37 mouse cellular contexts compared by ENCODE assay signal in genomic region chr1:179843981-179844380, GRCm38 (mm10). TPM values are rescaled to one million over a fixed set of nuclear protein-coding genes. Genes with fewer than 3 reads are reported as not detected.
DNase-seq lines count a peak whose midpoint lies in the region; ATAC-seq and TF ChIP-seq lines count a peak whose summit lies in the region.
"Had no signal": no experiment of that assay in that cellular context is flagged by ENCODE, and none has a peak within 500 bp of the region (broad histone marks: within the 10 kb centered on the region; RNA-seq: fewer than 3 reads in every experiment).

No protein-coding gene starts in this region.

- no peak for TF ChIP-seq CTCF in heart, adult 2 months (IDR thresholded peaks at IDR 0.05)

- H3K27me3 ChIP-seq in heart, embryonic 12.5 days (replicated peaks), result 0 out of 2 replicates have a peak, but pooled peaks cover 7% of the 10 kb centered on the region
- no peaks in the 10 kb centered on the region for H3K27me3 ChIP-seq in heart, embryonic 11.5 days (ENCODE audit: control insufficient read depth, insufficient read depth, low read length)
- no peaks in the 10 kb centered on the region for H3K27me3 ChIP-seq in heart, adult 2 months (ENCODE audit: control insufficient read depth, insufficient read depth, low read length)
- H3K27me3 ChIP-seq in lung, embryonic 16.5 days (ENCODE audit: control insufficient read depth, insufficient read depth, low read depth, low read length), result no peaks in the 10 kb centered on the region
- H3K27me3 ChIP-seq: embryonic facial prominence, embryonic 13.5 days; liver, embryonic 12.5 days; midbrain, embryonic 12.5 days had no signal

- 0 out of 2 replicates have a peak, but pooled peaks have one; percentile 31 for ATAC-seq in heart, embryonic 12.5 days (ENCODE audit: insufficient number of reproducible peaks, low FRiP score)
- ATAC-seq in heart, embryonic 11.5 days (replicated peaks; ENCODE audit: insufficient number of reproducible peaks, low FRiP score, low TSS enrichment), result no peak
- ATAC-seq in lung, embryonic 16.5 days (ENCODE audit: low read depth), result no peak
- ATAC-seq: CD4-positive, CD25-positive, alpha-beta regulatory T cell, adult 4 months; forebrain, embryonic 16.5 days; hindbrain, embryonic 16.5 days had no signal

- 0 out of 2 replicates have a peak, but pooled peaks cover 6% of the 10 kb centered on the region for H3K4me1 ChIP-seq in heart, embryonic 12.5 days (replicated peaks)
- H3K4me1 ChIP-seq in heart, embryonic 11.5 days (ENCODE audit: control insufficient read depth, insufficient read depth, low read length), result 0 out of 2 replicates have a peak, but pooled peaks cover 6% of the 10 kb centered on the region
- H3K4me1 ChIP-seq in heart, adult 2 months (ENCODE audit: control insufficient read depth, insufficient read depth, low read length), result peaks cover 7% of the 10 kb centered on the region; the same call in 1 of the 2 replicates
- peaks cover 13% of the 10 kb centered on the region for H3K4me1 ChIP-seq in lung, embryonic 16.5 days (replicated peaks; ENCODE audit: control insufficient read depth, insufficient read depth, low read length)
- H3K4me1 ChIP-seq: midbrain, embryonic 12.5 days had no signal

- no peaks in the 10 kb centered on the region for H3K36me3 ChIP-seq in heart, embryonic 12.5 days
- H3K36me3 ChIP-seq in heart, embryonic 11.5 days (ENCODE audit: control insufficient read depth, insufficient read depth, low read length), result no peaks in the 10 kb centered on the region
- H3K36me3 ChIP-seq in heart, adult 2 months (ENCODE audit: control insufficient read depth, insufficient read depth, low read length), result no peaks in the 10 kb centered on the region
- no peaks in the 10 kb centered on the region for H3K36me3 ChIP-seq in lung, embryonic 16.5 days (ENCODE audit: control insufficient read depth, insufficient read depth, low read length)
- H3K36me3 ChIP-seq: embryonic facial prominence, embryonic 13.5 days; heart, embryonic 15.5 days; liver, embryonic 12.5 days; midbrain, embryonic 12.5 days; neural tube, embryonic 13.5 days had no signal

- no peaks in the 10 kb centered on the region for H3K9me3 ChIP-seq in heart, embryonic 12.5 days (replicated peaks)
- H3K9me3 ChIP-seq in heart, embryonic 11.5 days (replicated peaks; ENCODE audit: control insufficient read depth, low read length), result no peaks in the 10 kb centered on the region
- no peaks in the 10 kb centered on the region for H3K9me3 ChIP-seq in lung, embryonic 16.5 days (ENCODE audit: control insufficient read depth, low read length)
- H3K9me3 ChIP-seq: embryonic facial prominence, embryonic 13.5 days; heart, embryonic 15.5 days; liver, embryonic 12.5 days; midbrain, embryonic 12.5 days; neural tube, embryonic 13.5 days had no signal

- H3K4me3 ChIP-seq in heart, embryonic 12.5 days, result no peak overlapping the region
- no peak overlapping the region for H3K4me3 ChIP-seq in heart, embryonic 11.5 days (ENCODE audit: low read depth, low read length)
- no peak overlapping the region for H3K4me3 ChIP-seq in heart, adult 2 months
- no peak overlapping the region for H3K4me3 ChIP-seq in lung, embryonic 16.5 days (ENCODE audit: low read length)
- H3K4me3 ChIP-seq: embryonic facial prominence, embryonic 13.5 days; erythroblast, embryonic 14.5 days; gastrocnemius, adult 2 months; heart, embryonic 15.5 days; layer of hippocampus, adult 2 months; liver, embryonic 12.5 days; midbrain, embryonic 12.5 days; neural tube, embryonic 13.5 days had no signal

- no peak overlapping the region for H3K27ac ChIP-seq in heart, embryonic 12.5 days (ENCODE audit: poor library complexity, severe bottlenecking)
- H3K27ac ChIP-seq in heart, embryonic 11.5 days (ENCODE audit: low read depth, low read length), result no peak overlapping the region
- no peak overlapping the region for H3K27ac ChIP-seq in heart, adult 2 months
- H3K27ac ChIP-seq in lung, embryonic 16.5 days (ENCODE audit: low read length), result 0 out of 2 replicates have a peak overlapping the region, but pooled peaks have one; percentile 12
- H3K27ac ChIP-seq: embryonic facial prominence, embryonic 13.5 days; gastrocnemius, adult 2 months; heart, embryonic 15.5 days; layer of hippocampus, adult 2 months; liver, embryonic 12.5 days; midbrain, embryonic 12.5 days; neural tube, embryonic 13.5 days; stomach, postnatal 0 days had no signal

- intact Hi-C loops in heart, adult 2 months (cut with DNase I), result loop anchor here (2.0 to 10.0 kb wide), 3 partner anchors 39 to 199 kb away; no protein-coding TSS in a partner anchor
- intact Hi-C loops in left cerebral cortex, postnatal 14 days (cut with DNase I), result no loop called here

- H3K4me2 ChIP-seq in heart, embryonic 12.5 days, result no peak overlapping the region
- no peak overlapping the region for H3K4me2 ChIP-seq in heart, embryonic 11.5 days
- no peak overlapping the region for H3K4me2 ChIP-seq in lung, embryonic 16.5 days (ENCODE audit: low read depth, low read length)
- H3K4me2 ChIP-seq: embryonic facial prominence, embryonic 13.5 days; heart, embryonic 15.5 days; liver, embryonic 12.5 days; midbrain, embryonic 12.5 days; neural tube, embryonic 13.5 days had no signal

- TF ChIP-seq EP300 in heart, adult 2 months (IDR thresholded peaks at IDR 0.05; ENCODE audit: insufficient read depth, low read depth, low read length), result no peak

- 13% methylated on average over 3 of the region's 3 CpGs for WGBS in heart, embryonic 12.5 days
- 40% methylated on average over 3 of the region's 3 CpGs for WGBS in heart, embryonic 11.5 days (ENCODE audit: insufficient replicate concordance)
- 10% methylated on average over 3 of the region's 3 CpGs for WGBS in heart, adult 2 months
- WGBS in lung, embryonic 16.5 days, result 6% methylated on average over 3 of the region's 3 CpGs

- H3K9ac ChIP-seq in heart, embryonic 12.5 days, result no peak overlapping the region
- H3K9ac ChIP-seq in heart, embryonic 11.5 days (ENCODE audit: low read depth, low read length), result no peak overlapping the region
- H3K9ac ChIP-seq in heart, adult 2 months (ENCODE audit: low read depth, low read length), result no peak overlapping the region
- H3K9ac ChIP-seq in lung, embryonic 16.5 days (ENCODE audit: low read length), result no peak overlapping the region
- H3K9ac ChIP-seq: embryonic facial prominence, embryonic 13.5 days; heart, embryonic 15.5 days; liver, embryonic 12.5 days; liver, postnatal 0 days; midbrain, embryonic 12.5 days; neural tube, embryonic 13.5 days had no signal

- H3K79me2 ChIP-seq in heart, adult 2 months (replicated peaks; ENCODE audit: control insufficient read depth, insufficient read depth, low read length), result no peaks in the 10 kb centered on the region

- TF ChIP-seq POLR2A in heart, adult 2 months (IDR thresholded peaks at IDR 0.05; ENCODE audit: insufficient read depth, low read depth, low read length), result no peak

- DNase-seq in heart, postnatal 4 days, result peak; percentile 26
- DNase-seq in heart, adult 2 months, result no peak
- no peak for DNase-seq in lung, postnatal 4 days
- no peak for DNase-seq in left cerebral cortex, postnatal 14 days (ENCODE audit: low spot score in 2 of 2)
- DNase-seq: adrenal gland, postnatal 14 days; cerebellum, adult 11-12 months; cerebellum, adult 9-11 months; embryo, embryonic 11 days; gastrocnemius, adult 2 months; gastrocnemius, postnatal 36 days; kidney, adult 18-20 months; kidney, postnatal 36 days; left cerebral cortex, postnatal 4 days; liver, postnatal 0 days; lung, postnatal 10 days; right cerebral cortex, postnatal 4 days; thymus, adult 2 months; thymus, postnatal 36 days had no signal

RNA-seq across cellular contexts. Expression of gene Ahctf1, which starts 40.5 kb away (rescaled TPM):
- polyA plus RNA-seq in heart, embryonic 12.5 days (2016; fragmentation: Nextera tagmentation; extraction: Ambion mirVana), result 22.5 and 23.9 TPM in 2 replicates
- polyA plus RNA-seq in heart, embryonic 11.5 days (2014; fragmentation: Nextera tagmentation; extraction: Ambion mirVana), result 24.2 and 27.0 TPM in 2 replicates
- 10 to 100 TPM; 27.9 to 32.6 TPM for total RNA-seq in heart, postnatal 4 days (2021)
- 10 to 100 TPM; 16.3 to 18.4 TPM for total RNA-seq in heart, adult 2 months (2021)
- 3.9 and 7.8 TPM in 2 replicates for polyA plus RNA-seq in heart, adult 2 months (2012; rRNA removed)
- 17.7 and 19.6 TPM in 2 replicates for polyA plus RNA-seq in lung, embryonic 16.5 days (2015; fragmentation: Nextera tagmentation; extraction: Ambion mirVana)
- total RNA-seq in left cerebral cortex, postnatal 14 days (2021), result 10 to 100 TPM; 24.6 to 28.4 TPM

RNA-seq across cellular contexts. Expression of gene Gm10518, which starts 40.8 kb away (rescaled TPM):
- 0.26 TPM in 1 of 2 replicates, not detected in the other for polyA plus RNA-seq in heart, embryonic 12.5 days (2016; fragmentation: Nextera tagmentation; extraction: Ambion mirVana)
- polyA plus RNA-seq in heart, embryonic 11.5 days (2014; fragmentation: Nextera tagmentation; extraction: Ambion mirVana), result 0.21 and 0.37 TPM in 2 replicates
- total RNA-seq in heart, postnatal 4 days (2021), result not detected
- not detected for total RNA-seq in heart, adult 2 months (2021)
- polyA plus RNA-seq in heart, adult 2 months (2012; rRNA removed), result not detected in 2 replicates
- polyA plus RNA-seq in lung, embryonic 16.5 days (2015; fragmentation: Nextera tagmentation; extraction: Ambion mirVana), result not detected in 2 replicates
- not detected for total RNA-seq in left cerebral cortex, postnatal 14 days (2021)
- total RNA-seq: adrenal gland, postnatal 14 days; gastrocnemius, adult 2 months; gastrocnemius, postnatal 36 days; layer of hippocampus, adult 2 months; layer of hippocampus, postnatal 14 days; left cerebral cortex, adult 8-10 months; megakaryocyte progenitor cell, adult 5-6 weeks had no signal
- polyA plus RNA-seq: CD4-positive, CD25-positive, alpha-beta regulatory T cell, adult 4 months; erythroblast, embryonic 14.5 days; forebrain, embryonic 16.5 days; heart, embryonic 15.5 days; limb, embryonic 14.5 days; neural tube, embryonic 13.5 days; spleen, adult 2 months; thymus, adult 2 months had no signal
